Mouse (Mus musculus): ENCODE data around the gene Pax1. TPM values are rescaled to one million over a fixed set of nuclear protein-coding genes. Genes with fewer than 3 reads are reported as not detected.

Pax1 gene
- polyA plus RNA-seq (2015; fragmentation: Nextera tagmentation; extraction: Ambion mirVana), result 36.5 and 53.2 TPM in 2 replicates

GRCm38 (mm10) chr2:147361581-147361980 is at the start of gene Pax1:
TSS of gene Pax1 (plus strand) at chr2:147361925.
- DNase-seq (ENCODE audit: low spot score), result no peak

- DNase-seq (ENCODE audit: low spot score), result peak; percentile 30
These were observed 40.7 kb upstream of the Pax1 start for GRCm38 (mm10) chr2:147321036-147321435.

- no peak for DNase-seq (ENCODE audit: low spot score)
These were observed 36.5 kb upstream of the Pax1 start for GRCm38 (mm10) chr2:147325178-147325577.

GRCm38 (mm10) chr2:147332731-147333130 is 29.0 kb upstream of the Pax1 start:
- DNase-seq (ENCODE audit: low spot score), result no peak

GRCm38 (mm10) chr2:147338729-147339128 is 23.0 kb upstream of the Pax1 start:
- no peak for DNase-seq (ENCODE audit: low spot score)

GRCm38 (mm10) chr2:147339796-147340195 is 21.9 kb upstream of the Pax1 start:
- no peak for DNase-seq (ENCODE audit: low spot score)

GRCm38 (mm10) chr2:147342198-147342597 is 19.5 kb upstream of the Pax1 start:
- no peak for DNase-seq (ENCODE audit: low spot score)

DNA sequence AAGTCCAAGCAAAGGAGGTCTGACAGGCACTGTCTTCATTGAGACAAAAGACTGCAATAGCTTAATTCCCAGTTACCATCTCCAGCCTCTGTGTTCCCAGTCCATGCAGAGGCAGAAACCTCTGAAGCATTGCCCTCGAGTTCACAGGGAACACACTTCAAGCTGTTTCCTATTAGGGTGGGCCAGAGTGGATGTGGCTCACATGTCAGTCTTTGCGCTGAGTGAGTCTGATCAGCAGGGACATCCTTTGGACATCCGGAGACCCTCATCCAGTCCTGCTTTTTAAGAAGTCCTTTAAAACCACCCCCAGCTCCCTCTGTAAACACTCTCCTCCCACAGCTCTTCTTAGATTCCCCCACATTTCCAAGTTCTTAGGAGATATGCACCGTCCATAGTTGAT is 2.0 kb upstream of the Pax1 start:
- no peak for DNase-seq (ENCODE audit: low spot score)

DNA sequence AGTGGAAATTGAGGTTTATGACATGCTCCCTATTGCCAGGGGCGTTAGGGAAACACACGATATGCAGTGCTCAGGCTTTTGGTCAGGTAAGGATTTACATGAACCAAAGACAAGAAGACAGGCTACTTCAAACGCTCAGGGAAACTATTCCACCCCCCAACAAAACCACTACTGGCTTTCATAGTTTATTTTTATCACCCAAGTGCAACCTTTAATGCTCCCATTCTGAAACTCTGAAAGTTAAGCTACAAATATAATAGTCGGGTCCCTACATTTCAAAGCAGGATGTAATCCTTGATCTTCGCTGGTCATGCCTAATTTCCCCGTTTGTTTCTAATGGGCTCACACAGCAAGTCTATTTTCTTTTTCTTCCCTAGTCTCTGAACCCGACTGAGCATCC is 1.3 kb upstream of the Pax1 start:
- DNase-seq (ENCODE audit: low spot score), result no peak

DNA sequence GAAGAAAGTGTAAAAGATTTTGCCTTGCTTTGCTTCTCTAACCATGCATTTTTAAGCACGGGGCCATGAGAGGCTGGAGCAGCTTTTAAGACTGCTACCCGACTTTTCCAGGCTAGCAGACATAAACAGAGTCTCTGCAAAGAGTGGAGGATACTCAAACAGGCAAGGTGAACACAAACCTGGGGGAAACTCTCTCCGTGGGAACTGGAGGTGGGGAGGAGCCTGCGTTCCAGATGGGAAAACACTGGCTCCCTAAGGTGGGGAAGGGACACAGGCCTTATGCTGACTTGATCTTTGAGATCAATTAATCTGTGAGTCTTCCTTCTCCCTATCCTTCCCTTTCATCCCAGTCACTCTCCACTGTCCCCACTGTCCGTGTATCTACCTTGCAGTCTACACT is 869 bp upstream of the Pax1 start:
- no peak for DNase-seq (ENCODE audit: low spot score)

DNA sequence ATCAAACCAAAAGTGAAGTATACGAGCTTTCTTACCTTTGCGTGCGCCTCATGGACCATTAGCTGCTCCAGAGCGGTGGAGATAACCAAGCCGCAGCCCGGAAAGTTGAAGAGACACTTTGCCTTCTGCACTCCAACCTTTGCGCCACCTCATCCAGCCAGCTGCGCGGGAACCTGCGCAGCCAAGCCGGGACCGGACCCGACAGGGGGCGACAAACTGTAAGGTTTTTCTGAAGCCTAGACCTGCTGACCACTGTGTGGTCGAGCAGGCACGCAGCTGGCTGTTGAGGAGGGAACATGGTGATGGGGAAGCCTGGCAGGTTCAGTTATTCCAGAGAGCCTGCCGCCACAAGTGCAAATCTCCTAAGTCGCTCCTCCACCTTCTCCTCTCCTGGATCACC is 591 bp downstream of the Pax1 start:
- DNase-seq (ENCODE audit: low spot score), result no peak

DNA sequence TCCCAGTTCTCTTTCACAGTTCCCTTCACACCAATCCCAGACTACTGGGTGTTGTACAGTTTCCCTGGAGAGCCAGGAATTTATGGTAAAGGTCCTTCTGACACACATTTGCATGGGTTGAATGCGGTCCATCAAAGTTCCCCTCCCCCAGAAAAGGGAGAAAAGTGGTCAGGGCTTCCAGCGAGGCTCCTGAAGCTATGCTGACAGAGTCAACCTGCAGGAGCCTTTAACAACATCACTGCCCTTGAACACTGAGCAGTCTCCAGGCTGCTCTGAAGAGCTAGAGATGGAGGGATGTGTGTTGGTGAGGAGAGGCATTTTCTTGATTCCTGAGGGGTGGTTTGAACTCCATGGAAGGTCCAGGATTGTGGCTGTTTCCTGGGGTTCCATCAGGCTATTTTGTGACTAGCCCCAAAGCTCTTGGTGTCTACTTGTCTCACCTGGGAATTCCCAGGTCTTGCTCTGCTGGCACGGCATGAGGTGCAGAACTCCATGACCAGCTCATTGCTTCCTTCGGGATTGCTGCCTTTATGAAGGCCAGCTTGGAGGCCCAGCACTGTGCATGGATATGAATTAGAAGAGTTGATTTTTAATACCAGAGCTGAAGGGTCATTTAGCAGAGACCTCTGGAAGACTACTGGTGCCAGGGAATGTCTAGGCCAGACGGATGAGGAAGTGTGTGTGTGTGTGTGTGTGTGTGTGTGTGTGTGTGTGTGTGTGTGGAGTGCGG is 1.8 kb downstream of the Pax1 start:
- no peak for DNase-seq (ENCODE audit: low spot score)

GRCm38 (mm10) chr2:147364198-147364597 is 2.5 kb downstream of the Pax1 start:
- DNase-seq (ENCODE audit: low spot score), result no peak

GRCm38 (mm10) chr2:147364982-147365907 is 3.5 kb downstream of the Pax1 start:
- no peak for DNase-seq (ENCODE audit: low spot score)

- DNase-seq (ENCODE audit: low spot score), result no peak
These were observed 4.3 kb downstream of the Pax1 start for GRCm38 (mm10) chr2:147365908-147366630.

DNA sequence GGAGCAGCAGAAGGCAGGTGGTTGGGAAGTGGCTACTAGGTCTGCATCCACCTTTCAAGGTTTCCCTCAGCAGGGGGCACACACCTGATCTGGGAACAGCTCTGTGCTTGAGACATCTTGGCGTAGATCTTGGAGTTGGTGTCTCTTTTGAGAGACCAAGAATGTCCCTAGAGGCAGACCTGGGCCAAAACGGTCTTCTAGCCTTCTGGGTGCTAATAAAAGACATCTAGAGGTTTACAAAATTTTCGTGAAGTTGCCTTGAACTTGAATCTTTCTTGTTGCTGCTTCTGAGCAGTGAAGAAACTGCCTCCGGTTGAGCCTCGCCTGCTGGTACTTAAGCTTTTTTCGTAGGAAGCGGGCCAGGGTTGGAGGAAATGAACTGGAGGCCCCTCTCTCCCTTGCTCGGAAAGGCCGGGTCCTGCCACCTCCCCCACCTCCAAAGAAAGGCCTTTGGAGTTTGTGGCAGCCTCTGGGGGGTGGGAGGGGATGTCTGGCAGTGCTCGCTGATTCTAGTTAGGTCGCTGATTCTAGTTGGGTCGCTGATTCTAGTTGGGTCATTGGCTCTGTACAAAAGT is 5.6 kb downstream of the Pax1 start:
- no peak for DNase-seq (ENCODE audit: low spot score)

DNA sequence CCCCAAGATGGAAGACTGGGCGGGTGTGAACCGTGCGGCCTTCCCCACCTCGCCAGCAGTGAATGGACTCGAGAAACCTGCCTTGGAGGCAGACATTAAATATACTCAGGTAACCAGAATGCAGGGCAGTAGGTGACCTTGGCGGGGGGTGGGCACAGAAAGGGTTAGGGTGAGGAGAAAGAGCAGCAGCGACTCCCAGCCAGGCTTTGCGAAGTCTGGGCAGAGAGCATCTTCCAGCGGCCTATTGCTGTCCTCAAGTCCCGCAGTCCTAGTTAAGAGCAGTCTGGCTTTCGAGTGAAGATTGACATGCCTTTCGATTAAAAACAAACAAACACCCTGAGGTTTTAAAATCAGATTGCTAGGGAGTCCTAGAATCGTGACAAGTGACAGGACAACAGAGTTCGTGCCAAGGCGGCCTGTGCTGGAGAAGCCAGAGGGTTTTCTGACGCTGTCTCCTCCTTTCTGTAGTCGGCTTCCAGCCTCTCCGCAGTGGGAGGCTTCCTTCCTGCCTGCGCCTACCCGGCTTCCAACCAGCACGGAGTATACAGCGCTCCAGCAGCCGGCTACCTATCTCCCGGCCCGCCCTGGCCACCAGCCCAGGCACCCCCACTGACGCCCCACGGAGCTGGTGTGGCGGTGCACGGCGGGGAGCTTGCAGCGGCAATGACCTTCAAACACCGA is 6.3 kb downstream of the Pax1 start:
- DNase-seq (ENCODE audit: low spot score), result no peak

DNA sequence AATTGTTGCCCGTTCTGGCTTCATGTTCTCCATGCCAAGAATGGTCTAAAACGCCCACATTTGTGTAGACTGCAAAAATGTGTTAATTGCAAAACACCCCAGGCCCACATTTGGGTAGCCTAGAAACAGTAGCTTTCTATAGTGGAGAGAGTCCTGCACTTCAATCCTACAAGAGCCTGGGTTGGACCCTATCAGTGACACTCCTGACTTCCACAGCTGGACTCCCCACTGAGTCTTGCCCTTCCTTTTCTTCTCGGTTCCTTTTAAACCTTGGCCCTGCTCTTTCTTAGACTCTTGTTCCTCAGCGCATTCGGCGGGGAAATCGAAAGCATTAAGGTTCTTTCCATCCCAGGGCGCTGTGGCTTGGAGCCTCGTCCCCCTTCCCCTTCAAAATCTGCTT is 7.8 kb downstream of the Pax1 start:
- no peak for DNase-seq (ENCODE audit: low spot score)

GRCm38 (mm10) chr2:147370091-147370490 is 8.4 kb downstream of the Pax1 start:
- no peak for DNase-seq (ENCODE audit: low spot score)

DNA sequence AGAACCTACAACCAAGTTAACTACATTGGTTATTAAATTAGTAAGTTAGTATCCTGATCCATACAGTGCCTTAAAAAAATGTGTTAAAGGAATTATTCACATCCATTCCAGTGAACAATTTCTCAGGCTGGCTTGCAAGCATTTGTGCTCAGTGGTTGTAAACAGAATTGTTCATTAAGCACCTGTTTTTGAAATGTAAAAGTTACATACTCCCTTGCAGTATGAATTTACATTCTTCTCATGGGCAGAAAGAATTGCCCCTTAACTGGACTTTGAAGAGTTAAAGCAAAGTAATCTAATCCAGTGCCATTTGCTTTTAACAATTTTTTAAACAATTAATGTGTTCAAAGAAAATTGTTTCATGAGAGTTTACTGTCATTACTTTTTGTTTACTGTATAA is 9.6 kb downstream of the Pax1 start:
- DNase-seq (ENCODE audit: low spot score), result no peak

GRCm38 (mm10) chr2:147371840-147372239 is 10.1 kb downstream of the Pax1 start:
- DNase-seq (ENCODE audit: low spot score), result no peak

Data from thymus, postnatal 0 days (tissue).